Mouse (Mus musculus): ENCODE data around the gene Rnf224.

GRCm38 (mm10) chr2:25240310-25240709 is 3.7 kb upstream of the Rnf224 start:
- no peak for TF ChIP-seq CTCF (IDR thresholded peaks at IDR 0.05; ENCODE audit: borderline replicate concordance, control insufficient read depth, extremely low read depth, insufficient read depth, low read length, poor library complexity)
- no peak for TF ChIP-seq POLR2A (IDR thresholded peaks at IDR 0.05; ENCODE audit: control insufficient read depth, extremely low read depth, insufficient read depth, low read length, poor library complexity)
